Mouse (Mus musculus) v-Abl transformed pro-B cells (cell line): Measurements from ENCODE around the gene Sorcs1.

Experiments
- in situ Hi-C, 2 experiments: fragments of 400-800 bp; cut with MboI; formaldehyde crosslinking; loops; one replicate each; pipeline ENCODE4 v1.15.1; 2025; ENCODE audit not compliant: unreplicated experiment in 2 of 2

The Sorcs1 gene

GRCm38 (mm10) chr19:50294205-50294604, 384.2 kb downstream of the Sorcs1 start:
- in situ Hi-C loops: no loop called here

- in situ Hi-C loops: loop anchor here (5.0 to 10.0 kb wide), 2 partner anchors 158 to 160 kb away; no protein-coding TSS in a partner anchor
These were observed 414.0 kb downstream of the Sorcs1 start for GRCm38 (mm10) chr19:50264450-50264849.

GRCm38 (mm10) chr19:50258718-50259413, 419.6 kb downstream of the Sorcs1 start:
- in situ Hi-C loops: no loop called here

GRCm38 (mm10) chr19:50220476-50220875, 458.0 kb downstream of the Sorcs1 start:
- in situ Hi-C loops: no loop called here

GRCm38 (mm10) chr19:50214466-50215228, 463.8 kb downstream of the Sorcs1 start:
- in situ Hi-C loops: no loop called here

- in situ Hi-C loops: no loop called here
These were observed 468.0 kb downstream of the Sorcs1 start for GRCm38 (mm10) chr19:50210456-50210855.

GRCm38 (mm10) chr19:50204341-50204740, 474.1 kb downstream of the Sorcs1 start:
- in situ Hi-C loops: no loop called here

GRCm38 (mm10) chr19:50196592-50196991, 481.9 kb downstream of the Sorcs1 start:
- in situ Hi-C loops: no loop called here

- in situ Hi-C loops: no loop called here
These were observed 492.4 kb downstream of the Sorcs1 start for GRCm38 (mm10) chr19:50185769-50186715.

- in situ Hi-C loops: no loop called here
These were observed 493.4 kb downstream of the Sorcs1 start for GRCm38 (mm10) chr19:50184901-50185623.

- in situ Hi-C loops: no loop called here
These were observed 499.6 kb downstream of the Sorcs1 start for GRCm38 (mm10) chr19:50178851-50179250.

- in situ Hi-C loops: no loop called here
These were observed 500.3 kb downstream of the Sorcs1 start for GRCm38 (mm10) chr19:50178151-50178550.

GRCm38 (mm10) chr19:50171849-50172248, 506.6 kb downstream of the Sorcs1 start:
- in situ Hi-C loops: no loop called here

GRCm38 (mm10) chr19:50151111-50151510, 527.3 kb downstream of the Sorcs1 start:
- in situ Hi-C loops: no loop called here

GRCm38 (mm10) chr19:50145919-50146318, 532.5 kb downstream of the Sorcs1 start:
- in situ Hi-C loops: no loop called here

- in situ Hi-C loops: no loop called here
These were observed 536.6 kb downstream of the Sorcs1 start for GRCm38 (mm10) chr19:50141853-50142252.

- in situ Hi-C loops: no loop called here
These were observed 543.8 kb downstream of the Sorcs1 start for GRCm38 (mm10) chr19:50134656-50135055.

GRCm38 (mm10) chr19:50105842-50106585, 572.4 kb downstream of the Sorcs1 start:
- in situ Hi-C loops: no loop called here
